Mouse (Mus musculus) spleen, adult 18-20 months (tissue): ENCODE measurements at regions not wholly inside any gene's neighbourhood (a gene's known extent, or its start where the extent isn't known, plus 50 kb on each side); places are given as distances from the start of the nearest gene placed in this dataset.
"Not testable (repeated sequence)": the region's sequence is repeated elsewhere in the genome, so short reads cannot be mapped to it uniquely, and the experiment has no call there.

Source experiments
- DNase-seq, 2 experiments: peaks; one replicate each; pipeline ENCODE4 v3.0.0; 2022; ENCODE audit warnings: mixed read lengths in 2 of 2

DNA sequence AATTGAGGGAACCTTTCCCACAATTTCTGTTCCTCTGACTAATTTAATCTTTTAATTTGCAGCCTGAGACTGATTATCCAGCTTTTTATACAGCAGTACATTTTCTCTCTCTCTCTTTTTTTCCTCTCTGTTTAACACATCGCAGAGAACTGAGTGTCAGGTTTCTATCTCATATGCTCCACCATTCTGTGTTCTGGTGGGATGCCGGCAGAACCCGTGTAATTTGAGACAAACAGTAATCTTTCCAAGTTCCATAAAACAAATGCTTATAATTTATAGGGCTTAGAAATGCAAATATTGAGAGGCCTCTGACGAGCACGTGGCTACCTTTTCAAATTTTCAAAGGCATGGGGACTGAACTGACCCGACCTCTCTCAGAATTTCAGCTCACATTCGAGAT, 59.1 kb downstream of the Zbtb18 start:
- no peak for DNase-seq

DNA sequence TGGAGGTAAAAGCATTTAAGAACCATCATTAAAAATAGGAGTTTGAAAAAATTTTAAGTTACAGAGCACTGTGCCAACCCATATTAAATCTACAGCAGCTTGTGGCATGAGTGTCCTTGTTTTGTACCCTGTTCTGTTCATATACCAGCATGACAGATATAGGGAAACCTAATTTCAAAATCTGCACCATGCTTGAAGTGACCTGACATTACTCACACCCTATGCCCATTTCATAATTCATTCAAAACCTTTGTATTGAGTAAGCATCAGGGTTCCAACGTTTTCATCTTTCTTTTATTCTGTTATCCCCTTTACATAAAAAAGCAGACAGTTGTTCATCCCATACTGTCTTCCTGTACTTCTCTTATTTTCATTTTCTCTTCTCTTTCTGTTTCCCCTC, 61.8 kb downstream of the Zbtb18 start:
- no peak for DNase-seq

DNA sequence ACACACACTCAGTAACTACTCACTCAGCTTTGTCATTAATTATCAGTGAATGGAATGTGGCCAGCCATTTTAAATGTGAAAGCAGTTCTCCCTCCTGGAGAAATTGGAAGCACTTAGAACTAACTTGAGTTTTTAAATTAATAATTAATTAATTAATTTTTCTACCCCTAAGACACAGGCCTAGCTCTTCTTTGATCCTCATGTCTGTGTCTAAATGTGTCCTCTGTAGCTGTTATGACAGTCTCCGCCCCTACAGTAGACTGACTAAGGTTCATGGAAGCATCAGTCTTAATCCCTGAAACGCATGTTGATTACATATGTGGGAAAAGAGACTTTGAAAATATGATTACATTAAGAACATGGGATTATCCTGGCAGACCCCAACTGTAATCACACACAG, 62.6 kb downstream of the Zbtb18 start:
- DNase-seq, result no peak

DNA sequence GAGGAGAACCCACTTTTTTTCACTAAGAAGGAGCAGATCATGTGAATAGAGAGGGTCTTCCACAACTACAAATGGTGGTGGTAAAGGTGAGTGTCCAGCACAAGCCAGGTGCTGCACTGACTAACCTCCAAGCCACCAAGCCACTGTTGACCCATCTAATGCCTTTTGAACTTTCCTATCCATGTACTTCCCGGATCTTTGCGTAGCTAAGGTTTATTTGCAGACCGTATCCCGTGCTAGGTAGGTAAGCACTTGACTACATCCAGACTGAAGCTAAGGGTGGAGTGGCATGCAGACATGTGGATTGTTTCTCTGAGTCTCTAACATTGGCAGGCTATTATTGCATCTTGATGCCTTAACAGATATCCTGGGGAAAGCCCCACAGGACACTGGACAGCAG, 65.2 kb downstream of the Zbtb18 start:
- not testable (repeated sequence) for DNase-seq

DNA sequence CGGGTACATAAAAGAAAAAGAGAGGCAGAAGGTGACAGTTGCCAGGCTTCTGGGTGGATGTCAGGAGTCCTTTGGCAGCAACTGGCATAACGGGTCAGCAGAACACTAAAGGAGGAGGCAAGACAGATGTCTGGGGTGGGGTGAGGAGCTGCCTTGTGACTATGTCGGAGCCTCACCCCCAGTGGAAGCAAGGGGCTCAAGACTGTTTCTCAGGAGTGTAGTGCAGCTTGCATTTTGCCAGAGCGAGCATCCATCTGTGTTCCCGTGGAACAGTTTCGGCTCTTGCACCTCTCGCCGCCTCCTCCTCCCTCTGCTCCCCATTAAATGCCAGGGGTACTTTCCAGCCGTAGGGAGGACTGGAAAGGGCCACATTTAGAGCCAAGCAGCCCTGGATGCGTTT, 67.6 kb downstream of the Zbtb18 start:
- no peak for DNase-seq

DNA sequence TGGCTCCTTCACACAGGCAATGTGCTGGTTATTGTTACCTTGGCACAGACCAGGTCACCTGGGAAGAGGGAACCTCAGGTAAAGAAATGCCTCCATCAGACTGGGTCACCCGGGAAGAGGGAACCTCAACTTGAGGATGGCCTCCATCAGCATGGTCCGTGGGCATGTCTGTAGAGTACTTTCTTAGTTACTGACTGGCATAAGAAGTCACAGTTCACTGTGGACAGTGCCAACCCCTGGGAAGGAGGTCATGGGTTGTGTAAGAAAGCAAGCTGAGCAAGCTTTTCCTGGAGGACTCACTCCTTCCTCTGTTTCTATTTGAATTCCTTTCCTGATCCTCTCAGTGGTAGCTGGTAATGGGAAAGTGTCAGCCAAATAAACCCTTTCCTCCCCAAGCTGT, 70.0 kb downstream of the Zbtb18 start:
- no peak for DNase-seq

DNA sequence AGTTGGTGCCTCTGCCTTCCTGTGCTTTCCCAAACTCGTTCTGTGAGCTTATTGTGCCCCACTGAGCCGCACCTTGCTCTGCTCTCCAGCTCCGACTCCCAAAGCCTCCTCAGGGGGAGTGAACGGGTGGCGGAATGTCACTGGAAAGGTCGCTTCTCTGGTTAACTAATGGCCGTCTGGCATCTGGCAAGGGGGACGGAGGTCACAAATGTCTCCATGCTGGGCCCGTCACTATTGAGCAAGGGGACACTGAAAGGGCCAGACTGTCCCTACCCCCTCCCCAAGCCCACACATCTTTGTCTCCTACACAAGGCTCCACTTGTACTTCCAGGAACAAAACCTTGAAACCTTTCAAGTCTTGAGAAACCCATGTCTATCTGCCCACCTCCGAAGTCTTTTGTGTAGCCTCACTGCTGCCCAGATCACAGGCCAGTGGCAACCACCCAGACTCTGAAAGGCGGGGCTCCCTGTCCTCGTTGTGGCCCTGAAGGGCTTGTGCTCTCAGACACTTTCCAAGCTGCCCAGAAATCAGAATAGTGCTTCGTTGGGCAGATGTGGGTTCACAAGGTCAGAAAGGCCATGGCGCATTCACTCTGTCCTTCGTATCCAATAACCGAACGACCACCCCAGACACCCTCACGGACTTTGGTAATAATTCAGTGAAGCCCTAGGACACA, 75.9 kb downstream of the Zbtb18 start:
- DNase-seq, result no peak

DNA sequence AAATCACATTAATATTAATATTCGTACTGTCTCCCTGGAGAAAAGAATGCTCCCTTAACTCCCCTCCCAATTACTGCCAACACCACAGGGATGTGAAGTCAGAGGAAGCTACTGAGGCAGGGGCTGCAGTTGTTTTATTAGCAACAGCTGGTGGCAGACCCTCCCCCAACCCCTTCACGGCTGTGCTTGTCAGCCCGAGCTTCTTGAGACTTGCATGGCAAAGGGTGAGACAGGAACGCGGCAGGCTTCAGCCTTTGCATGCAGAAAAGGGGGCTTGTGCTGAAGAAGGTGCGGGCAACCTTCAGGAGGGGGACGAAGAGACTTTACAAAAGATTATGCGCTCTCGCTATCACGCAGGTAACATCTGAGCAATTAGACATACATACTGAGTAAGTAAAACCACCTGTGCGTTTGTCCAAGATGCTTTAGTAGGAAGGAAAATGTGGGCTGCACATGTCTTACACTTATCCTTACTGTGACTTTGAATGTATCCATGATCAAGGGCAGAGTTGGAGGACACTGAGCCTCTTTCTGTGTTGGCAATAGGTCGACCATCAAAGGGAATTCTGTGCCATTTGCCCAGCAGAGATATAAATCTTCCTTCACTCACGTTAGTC, 76.9 kb downstream of the Zbtb18 start:
- DNase-seq, result no peak

DNA sequence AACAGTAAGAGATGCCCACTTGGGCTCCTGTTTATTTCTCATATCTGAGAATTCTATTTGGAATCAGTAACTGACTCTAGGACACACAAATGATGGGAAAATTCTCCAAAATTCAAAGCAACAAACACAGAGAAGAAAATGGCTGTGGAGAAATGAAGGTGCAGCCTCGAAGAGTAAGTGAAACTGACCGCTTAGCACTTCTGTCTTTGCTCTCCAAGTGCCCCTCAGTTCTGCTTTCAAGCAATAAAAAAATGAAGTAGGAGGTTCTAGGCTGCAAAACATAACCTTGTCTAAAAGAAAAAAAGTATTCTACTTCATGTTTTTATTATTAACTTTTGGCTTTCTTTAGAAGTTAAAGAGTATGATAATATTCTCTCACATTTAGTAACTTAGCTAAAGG, 79.0 kb downstream of the Zbtb18 start:
- DNase-seq, result no peak

DNA sequence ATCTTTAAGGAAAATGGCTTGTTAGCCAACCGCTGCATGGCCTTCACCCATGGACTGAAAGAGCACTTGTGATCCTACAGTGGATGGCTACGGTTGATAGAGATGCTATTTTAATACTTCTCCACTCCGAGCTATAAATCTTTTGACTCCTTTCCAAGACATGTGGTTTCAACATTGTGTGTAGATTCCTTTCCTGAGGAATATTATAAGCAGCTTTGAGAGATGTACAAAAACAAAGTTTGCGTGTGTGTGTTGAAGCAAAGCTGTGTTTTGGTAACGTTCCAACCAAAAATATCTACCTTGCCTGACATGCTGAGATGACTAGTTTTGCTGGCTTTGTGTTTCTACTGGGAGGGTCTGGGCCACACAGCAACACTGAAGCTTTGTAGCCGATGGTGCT, 83.0 kb downstream of the Zbtb18 start:
- DNase-seq, result no peak

DNA sequence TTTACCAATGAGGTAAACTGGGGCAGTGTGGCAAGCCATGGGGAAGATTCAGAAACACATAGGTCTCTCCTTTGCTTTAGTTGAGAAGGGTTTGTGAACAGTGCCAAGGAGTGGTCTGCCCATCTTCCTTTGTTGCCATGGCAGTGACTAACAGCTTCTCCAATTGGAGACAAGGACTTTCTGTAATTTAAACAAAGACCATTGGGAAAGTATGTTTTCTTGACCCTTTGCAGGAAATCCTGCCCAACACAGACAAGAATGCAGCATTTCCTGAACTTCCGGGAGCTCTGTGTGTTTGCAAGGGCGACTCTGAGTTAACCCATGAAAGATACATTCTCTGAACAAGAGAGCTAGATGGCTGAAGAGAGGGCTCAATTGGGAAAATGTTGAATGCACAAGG, 89.6 kb downstream of the Zbtb18 start:
- DNase-seq, result no peak

DNA sequence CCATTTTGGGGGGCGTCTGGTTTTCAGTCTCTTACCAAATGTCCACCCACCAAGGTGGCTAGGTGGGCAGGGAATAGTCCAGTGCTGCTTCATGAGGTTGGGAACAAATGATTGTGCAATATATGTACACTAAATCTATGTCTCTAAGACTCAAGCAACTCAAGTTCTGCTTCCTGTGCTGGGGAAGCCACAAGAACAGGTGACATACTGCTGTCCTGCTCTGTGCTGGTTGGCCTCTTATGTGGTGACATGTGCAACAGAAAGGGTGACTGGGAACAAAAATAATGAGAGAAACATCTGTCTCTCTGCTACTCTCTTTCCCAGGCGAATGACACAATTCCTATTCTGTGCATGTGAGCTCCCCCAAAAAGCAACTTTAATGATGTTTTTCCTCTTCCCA, 90.5 kb downstream of the Zbtb18 start:
- no peak for DNase-seq

DNA sequence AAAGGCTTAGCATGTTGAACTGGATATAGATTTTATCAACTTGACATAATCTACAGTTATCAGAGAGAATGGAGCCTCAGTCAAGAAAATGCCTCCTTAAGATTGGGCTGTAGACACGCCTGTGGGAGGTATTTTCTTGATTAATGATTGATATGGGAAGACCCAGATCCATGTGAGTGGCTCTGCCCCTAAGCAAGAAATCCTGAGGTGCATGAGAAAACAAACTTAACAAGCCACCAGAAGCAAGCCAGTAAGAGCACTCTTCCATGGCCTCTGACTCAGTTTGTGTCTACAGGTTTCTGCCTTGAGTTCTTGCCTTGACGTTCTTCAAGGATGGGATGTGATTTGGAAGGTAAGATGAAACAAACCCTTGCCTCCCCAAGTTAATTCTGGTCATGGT, 91.2 kb downstream of the Zbtb18 start:
- DNase-seq, result no peak

DNA sequence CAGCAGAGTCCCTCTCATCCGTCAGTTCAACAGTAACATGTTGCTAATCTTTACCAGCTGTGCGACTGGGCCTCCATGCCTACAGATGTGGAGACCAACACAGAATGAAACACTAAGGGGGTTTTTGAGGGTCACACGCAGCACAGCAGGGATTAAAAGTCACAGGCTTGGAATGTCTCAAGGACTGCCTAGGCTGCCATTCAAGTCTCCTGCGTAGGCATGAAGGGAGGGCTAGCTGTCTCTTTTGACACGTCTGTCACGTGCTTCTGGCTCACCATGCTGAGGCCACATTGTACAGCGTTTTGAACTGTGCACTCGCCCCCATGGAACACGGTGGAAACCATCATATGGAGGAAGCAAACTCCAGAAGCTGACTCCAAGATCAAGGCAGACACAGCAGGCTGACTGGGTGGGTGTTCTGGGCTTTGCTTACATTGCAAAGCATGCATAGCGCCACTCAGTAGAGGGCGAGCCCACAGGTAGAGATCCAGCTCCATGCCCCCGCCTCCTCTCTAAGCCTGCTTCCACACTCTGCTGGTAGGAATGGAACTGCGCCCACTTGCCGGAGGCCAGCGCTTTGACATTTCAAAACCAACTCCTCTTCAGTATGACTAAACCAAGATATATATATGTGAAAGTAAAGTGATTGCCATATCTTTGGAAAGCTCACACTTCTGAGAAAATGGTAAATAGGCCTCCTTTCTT, 103.0 kb downstream of the Zbtb18 start:
- DNase-seq, result no peak

DNA sequence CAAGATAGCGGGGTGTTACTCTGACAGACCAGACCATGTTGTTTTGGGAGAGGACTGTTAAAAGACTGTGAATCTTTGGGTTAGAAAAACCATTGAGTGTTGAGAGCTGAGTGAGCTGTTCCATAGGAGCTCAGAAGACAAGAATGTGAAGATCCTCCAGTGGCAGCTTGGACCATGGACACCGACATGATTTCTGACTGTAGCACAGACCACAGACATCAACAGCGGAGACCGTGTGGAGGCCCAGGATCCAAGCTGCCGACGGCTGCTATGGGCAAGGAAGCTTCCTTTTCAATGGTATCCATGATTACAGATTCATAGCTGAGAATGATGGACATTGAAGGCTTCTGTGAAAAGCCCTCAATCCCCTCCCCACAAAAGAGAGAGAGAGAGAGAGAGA, 105.6 kb downstream of the Zbtb18 start:
- DNase-seq, result no peak

DNA sequence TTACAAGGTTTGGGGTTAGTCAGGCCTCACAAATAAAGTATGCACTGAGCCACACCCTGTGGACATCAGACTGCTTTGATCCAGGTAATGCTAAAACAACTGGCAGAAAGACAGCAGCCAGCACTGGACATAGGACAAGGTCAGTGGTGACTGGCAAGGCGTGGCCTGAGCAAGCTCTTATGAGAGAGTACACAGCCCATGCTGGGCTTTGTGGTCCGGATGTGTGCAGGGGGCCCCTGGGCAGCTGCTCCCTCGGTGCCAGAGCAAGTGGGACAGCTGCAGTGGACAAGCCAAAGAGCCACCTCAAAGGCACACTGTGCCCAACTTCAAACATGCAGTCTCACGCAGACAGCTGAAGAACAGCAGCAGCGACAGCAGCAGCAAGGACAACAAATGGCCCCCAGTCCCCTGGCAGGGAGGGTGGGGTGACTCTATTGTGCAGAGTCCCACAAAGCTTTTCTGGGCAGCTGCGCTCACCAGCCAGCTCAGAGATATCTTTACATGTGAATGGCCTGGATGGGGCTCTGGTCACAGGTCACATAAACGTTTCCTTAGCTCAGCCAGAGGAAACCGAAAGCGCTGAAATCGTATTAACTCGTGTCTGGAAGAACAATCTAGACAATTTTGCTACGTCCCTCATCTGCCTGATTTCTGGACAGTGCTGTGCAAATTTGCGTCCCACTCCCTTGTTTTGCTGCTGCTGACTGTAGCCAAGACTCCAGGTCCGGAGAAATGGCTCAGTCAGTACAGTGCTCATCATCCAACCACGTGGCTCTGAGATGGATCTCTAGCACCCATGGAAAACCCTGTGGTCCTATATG, 113.5 kb downstream of the Zbtb18 start:
- peak in 1 of 2 experiments; percentile 4 for DNase-seq

DNA sequence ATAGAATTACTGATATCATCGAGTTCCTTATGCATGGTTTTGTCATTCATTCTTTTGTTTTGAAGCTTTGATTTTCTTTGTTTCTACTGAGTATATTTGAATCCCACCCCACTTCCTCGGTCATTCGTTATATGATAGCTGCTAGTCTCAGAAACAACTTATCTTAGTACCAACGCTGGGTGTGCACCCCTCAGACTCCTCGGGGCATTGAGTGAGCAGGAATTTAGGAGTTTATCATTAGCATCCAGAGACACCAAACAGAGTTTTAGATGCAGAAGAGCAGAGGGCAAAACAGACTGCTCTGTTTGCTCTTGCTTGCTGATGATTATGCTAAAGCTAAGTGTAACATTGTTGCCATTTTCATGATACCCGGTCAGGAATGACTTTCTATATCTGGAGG, 115.3 kb downstream of the Zbtb18 start:
- no peak for DNase-seq

DNA sequence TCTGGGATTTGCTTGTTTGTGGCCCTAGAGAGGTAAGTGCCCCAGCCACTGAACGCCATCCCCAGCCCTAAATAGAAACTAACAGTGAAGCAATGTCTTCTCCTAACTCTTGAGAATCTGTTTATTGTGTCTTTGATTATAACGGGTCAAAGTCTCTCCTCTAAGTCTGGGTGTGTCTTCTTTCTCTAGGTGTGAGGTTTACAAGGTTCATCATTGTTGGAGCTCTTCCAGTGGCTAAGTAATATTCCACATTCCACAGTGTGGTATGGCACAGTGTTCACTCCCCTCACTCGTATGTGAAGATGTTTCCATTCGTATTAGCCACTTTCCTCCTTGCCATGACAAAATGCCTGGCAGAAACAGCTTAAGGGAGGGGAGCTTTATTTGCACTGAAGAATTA, 115.7 kb downstream of the Zbtb18 start:
- no peak for DNase-seq

DNA sequence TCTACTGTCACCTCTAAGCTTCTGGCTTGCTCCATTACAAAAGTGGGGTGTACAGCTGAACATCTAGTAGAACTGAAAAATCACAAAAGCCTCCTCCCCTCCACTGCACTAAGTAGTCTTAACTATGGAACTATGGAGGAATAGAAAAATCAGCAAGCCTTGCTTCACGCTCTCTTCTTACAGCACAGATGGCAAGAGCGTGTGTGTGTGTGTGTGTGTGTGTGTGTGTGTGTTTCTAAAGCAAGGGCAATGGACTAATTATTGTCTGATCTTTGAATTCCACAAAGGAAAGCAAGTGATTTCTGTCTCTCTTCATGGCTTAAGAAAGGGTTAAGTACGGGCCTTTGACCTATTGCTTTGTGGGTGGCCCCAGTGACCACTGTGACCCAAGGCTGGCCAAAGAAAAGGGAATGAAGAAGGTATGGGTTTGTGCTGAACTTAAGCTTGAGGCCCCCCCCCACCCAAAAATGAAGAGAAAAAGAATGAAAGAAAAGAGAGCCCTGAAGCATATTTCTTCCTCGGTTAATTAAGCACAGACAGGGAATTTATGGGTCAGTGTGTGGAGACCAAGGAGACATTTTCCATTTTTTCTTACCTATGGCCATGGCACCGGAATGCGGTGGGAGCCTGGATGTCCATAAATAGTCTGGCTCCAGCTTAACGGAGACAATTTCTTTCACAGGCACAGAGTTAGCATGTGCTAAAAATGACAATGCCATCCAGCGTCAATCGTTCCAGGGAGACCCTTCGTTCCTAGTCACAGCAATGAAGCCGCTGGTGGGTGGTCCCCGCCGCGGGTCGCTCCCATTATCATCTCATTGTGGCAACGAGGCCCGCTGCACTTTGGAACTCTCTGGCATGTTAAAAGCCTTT, 119.8 kb downstream of the Zbtb18 start:
- no peak for DNase-seq

DNA sequence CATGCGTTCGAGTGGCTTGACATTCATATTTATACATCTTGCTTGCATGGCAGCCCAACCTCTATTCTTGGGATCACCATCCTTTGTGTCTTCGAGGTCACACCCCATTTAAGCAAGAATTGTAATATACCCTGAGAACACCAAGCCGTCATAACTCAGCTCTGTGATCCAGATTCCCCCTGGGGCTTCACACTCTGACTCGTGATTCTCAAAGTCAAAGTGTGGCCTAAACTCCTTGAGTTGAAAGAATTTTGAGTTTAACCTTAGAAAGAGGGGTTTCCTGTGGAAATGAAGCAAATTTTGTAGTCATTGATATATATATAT, 120.4 kb downstream of the Zbtb18 start:
- no peak for DNase-seq

DNA sequence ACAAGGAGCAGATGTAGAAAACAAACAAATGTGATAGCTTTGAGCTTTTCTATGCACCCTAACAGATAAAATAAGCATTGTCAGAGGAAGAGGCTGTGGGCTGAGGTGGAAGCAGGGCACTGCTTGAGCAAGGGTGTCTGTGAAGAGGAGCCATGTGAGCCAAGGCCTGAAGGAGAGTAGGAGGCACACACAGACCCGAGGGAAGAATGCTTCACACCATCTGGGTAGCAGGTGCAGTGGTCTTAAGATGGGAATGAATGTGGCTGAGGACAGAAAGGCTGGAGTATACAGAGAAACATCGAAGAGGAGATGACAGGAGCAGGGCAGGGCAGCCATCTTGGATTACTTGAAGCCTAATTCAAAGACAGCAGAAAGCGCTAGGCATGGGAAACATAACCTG, 123.5 kb downstream of the Zbtb18 start:
- no peak for DNase-seq

DNA sequence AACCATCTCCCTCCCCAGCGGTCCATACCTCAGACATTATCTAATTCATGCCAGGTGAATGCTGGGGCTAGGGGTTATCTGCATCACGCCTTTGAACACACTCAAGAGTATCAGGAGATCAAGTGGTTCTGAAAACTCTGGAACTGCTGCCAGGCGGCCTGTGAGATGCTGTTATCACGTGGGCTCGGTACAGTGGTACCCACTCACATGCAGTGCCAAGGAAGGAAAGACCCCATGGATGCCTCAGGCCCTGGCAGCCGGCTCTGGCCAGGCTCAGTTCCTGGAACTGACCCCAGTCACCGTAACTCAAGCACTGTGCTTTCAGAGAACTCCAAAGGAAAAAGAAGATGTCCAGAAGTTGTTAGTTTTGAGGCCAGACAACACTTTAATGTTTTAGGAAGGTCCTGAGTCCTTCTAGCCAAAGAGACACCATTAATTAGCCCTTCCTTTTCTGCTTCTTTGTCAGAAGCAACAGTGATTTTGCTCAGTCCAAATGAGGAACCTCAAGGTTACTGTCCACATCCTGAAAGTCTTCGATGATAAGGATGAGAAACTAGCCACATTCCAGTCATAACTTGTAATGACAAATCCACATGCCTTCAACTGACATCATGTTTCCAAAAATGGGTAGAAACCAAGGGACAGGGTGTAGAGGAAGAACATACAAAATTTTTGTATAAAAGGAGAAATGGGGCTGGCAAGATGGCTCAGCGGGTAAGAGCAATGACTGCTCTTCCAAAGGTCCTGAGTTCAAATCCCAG, 126.1 kb downstream of the Zbtb18 start:
- DNase-seq, result no peak
